Mouse (Mus musculus) cerebellum, postnatal 10 days (tissue): ENCODE measurements around the gene Polr2a.
"Not testable (repeated sequence)": the region's sequence is repeated elsewhere in the genome, so short reads cannot be mapped to it uniquely, and the experiment has no call there.

Experiments used
- DNase-seq, 2 experiments: peaks; one replicate each; pipeline ENCODE4 v3.0.0; 2021; ENCODE audit warnings: mixed read lengths in 2 of 2

Gene Polr2a

GRCm38 (mm10) chr11:69703814-69704612, 54.4 kb downstream of the Polr2a start:
- DNase-seq = no peak

GRCm38 (mm10) chr11:69703381-69703780, 55.1 kb downstream of the Polr2a start:
- DNase-seq = not testable (repeated sequence)

GRCm38 (mm10) chr11:69702886-69703285, 55.6 kb downstream of the Polr2a start:
- not testable (repeated sequence) for DNase-seq

- no peak for DNase-seq
Observed at GRCm38 (mm10) chr11:69699595-69699994, 58.8 kb downstream of the Polr2a start.

GRCm38 (mm10) chr11:69698574-69698973, 59.9 kb downstream of the Polr2a start:
- DNase-seq = no peak

- DNase-seq = no peak
Observed at GRCm38 (mm10) chr11:69697396-69697795, 61.0 kb downstream of the Polr2a start.

- peak; percentile 82 to 86 for DNase-seq
Observed at GRCm38 (mm10) chr11:69695361-69696181, 62.9 kb downstream of the Polr2a start, which contains the start of the genes Tnfsf12 and Tnfsfm13. Gene Tnfsf12 (minus strand): TSS chr11:69695849. Gene Tnfsfm13 (minus strand): TSS chr11:69696098.

- no peak for DNase-seq
Observed at GRCm38 (mm10) chr11:69695046-69695360, 63.4 kb downstream of the Polr2a start.

GRCm38 (mm10) chr11:69693421-69693965, 64.9 kb downstream of the Polr2a start:
- no peak for DNase-seq

GRCm38 (mm10) chr11:69692863-69693262, 65.6 kb downstream of the Polr2a start:
- no peak for DNase-seq

GRCm38 (mm10) chr11:69692196-69692811, 66.1 kb downstream of the Polr2a start:
- no peak for DNase-seq

- no peak for DNase-seq
Observed at GRCm38 (mm10) chr11:69689891-69690290, 68.5 kb downstream of the Polr2a start.

GRCm38 (mm10) chr11:69687061-69687460, 71.4 kb downstream of the Polr2a start:
- no peak for DNase-seq

- peak; percentile 90 to 91 for DNase-seq
Observed at GRCm38 (mm10) chr11:69686377-69686776, 72.1 kb downstream of the Polr2a start.

- DNase-seq = peak; percentile 78 to 82
Observed at GRCm38 (mm10) chr11:69685526-69686148, 72.8 kb downstream of the Polr2a start, which contains the start of gene Tnfsf13. Gene Tnfsf13 (minus strand): TSS chr11:69685784.

- peak; percentile 54 to 61 for DNase-seq
Observed at GRCm38 (mm10) chr11:69684936-69685335, 73.5 kb downstream of the Polr2a start.

- DNase-seq = peak; percentile 42 to 48
Observed at GRCm38 (mm10) chr11:69684128-69684745, 74.2 kb downstream of the Polr2a start.
